Mouse (Mus musculus) mouse trophoblast stem cell (cell line): ENCODE measurements around the gene Cxcl16.
"Not testable (repeated sequence)": the region's sequence is repeated elsewhere in the genome, so short reads cannot be mapped to it uniquely, and the experiment has no call there.

Experiments used
- in situ Hi-C, 2 experiments: fragments of 300-500 bp; cut with MseI, MboI; formaldehyde crosslinking; loops; 2 replicates in 1 of 2; 3 replicates in 1 of 2; pipeline ENCODE4 v1.15.1; 2025

Gene Cxcl16

GRCm38 (mm10) chr11:70459601-70460101 is at the start of gene Cxcl16:
Gene Cxcl16 (minus strand): TSS chr11:70459984.
- in situ Hi-C loops: no loop called here

DNA sequence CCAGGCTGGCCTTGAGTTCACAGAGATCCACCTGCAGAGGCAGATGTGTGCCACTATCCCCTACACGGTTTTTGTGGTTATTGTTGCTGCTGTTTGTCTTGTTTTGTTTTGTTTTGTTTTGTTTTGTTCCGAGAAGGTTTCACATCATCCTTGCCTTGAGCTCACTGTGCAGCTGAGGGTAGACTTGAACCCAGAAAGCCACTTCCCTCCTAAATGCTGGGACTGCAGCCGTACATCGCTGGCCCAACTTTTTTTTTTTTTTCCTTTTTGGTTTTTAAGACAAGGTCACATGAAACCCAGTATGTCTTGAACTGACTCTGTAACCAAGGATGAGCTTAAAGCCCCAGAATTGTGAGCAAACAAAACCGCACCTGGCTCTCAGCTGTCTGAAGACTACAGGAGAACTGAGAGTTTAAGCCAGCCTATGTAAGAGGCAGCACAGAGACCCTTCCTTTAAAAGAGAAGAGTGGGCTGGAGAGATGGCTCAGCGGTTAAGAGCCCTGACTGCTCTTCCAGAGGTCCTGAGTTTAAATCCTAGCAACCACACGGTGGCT is 47.3 kb upstream of the Cxcl16 start:
- in situ Hi-C loops: loop anchor here in 1 of 2 experiments (5.0 kb wide), 1 partner anchor 90 kb away; no protein-coding TSS in a partner anchor

DNA sequence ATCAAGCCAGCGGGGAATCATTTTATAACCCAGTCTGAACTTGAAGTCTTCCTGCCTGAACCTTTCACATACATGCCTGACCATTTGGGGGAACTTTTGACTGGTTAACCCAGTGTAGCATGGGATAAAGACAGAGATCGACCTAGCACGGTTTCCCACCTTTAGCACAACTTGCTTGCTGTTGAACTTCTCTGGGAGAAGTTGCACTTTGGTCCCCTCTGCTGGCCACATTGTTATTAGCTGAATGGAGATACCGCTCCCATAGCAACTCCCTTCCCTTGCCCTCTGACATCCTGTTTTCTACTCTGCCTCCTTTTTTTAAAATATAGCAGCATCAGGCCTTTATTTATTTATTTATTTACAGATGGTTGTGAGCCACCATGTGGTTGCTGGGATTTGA is 46.6 kb upstream of the Cxcl16 start:
- in situ Hi-C loops: loop anchor here in 1 of 2 experiments (5.0 kb wide), 1 partner anchor 89 kb away; no protein-coding TSS in a partner anchor

DNA sequence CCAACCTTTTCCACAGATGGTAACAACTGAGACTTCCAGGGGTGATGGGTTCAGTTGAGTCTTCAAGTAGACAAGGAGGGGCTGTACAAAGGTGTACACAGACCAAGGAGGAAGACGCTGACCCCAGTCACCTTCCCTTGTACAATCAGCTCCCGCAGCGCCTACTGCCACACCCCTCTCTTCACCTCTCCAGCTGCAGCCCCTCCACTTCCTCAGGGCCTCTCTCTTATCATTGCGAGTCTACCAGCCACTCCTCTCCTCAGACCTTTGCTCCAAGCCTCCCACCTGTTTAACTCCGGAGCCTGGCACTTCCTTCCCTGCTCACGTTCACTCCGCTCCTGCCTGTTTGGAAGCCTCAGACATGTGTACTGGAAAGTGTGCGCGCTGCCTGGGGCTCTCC is 45.2 kb upstream of the Cxcl16 start, which contains the start of gene Tm4sf5:
Gene Tm4sf5, plus strand, starts transcription at position 275 of the 400 bp plus-strand sequence.
- in situ Hi-C loops: loop anchor here (5.0 kb wide), 2 partner anchors 88 to 93 kb away; partner anchors contain the start of gene Pelp1 (in 1 of the 2)

GRCm38 (mm10) chr11:70502018-70502417 is 42.2 kb upstream of the Cxcl16 start:
- in situ Hi-C loops: loop anchor here in 1 of 2 experiments (5.0 kb wide), 1 partner anchor 90 kb away; the partner anchor contains the start of gene Pelp1

- in situ Hi-C loops: loop anchor here in 1 of 2 experiments (5.0 kb wide), 1 partner anchor 88 kb away; the partner anchor contains the start of gene Pelp1
Measured at GRCm38 (mm10) chr11:70500476-70500812, 40.7 kb upstream of the Cxcl16 start.

DNA sequence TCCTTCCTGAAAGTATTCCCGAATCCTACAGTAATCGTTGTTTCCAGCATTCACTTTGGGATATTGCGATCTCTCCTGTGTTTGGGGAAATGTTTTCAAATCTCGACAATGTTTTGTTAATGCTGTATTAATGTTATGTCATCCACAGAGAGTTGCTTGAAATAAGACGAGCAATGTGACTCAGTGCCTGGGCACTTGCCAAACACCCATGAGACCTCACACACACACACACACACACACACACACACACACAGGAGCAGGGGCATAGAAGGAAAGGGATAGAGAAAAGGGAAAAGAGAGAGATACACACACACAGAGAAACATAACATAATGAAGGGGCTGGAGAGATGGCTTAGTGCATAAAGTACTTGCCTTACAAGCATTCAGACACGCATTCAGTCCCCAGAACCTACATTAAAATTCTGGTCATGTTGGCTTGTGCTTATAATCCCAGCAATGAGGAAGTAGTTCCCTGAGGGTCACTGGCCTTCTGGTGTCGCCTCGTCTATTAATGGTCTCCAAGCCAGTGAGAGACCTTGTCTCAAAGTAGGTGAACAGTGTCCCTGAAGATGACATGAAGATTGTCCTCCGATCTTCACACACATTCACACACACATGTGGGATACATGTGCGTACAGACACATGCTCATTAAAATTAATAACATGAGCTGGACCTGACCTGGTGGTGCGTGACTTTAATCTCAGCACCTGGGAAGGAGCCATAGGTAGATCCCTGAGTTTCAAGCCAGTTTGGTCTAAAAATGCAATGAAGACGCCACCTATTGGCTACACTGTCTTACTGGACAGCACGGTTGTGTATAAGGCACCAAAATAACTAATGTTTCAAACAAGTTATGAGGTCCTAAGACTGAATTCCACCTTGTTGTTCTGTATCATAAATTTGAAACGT is 40.0 kb upstream of the Cxcl16 start:
- in situ Hi-C loops: loop anchor here in 1 of 2 experiments (5.0 kb wide), 1 partner anchor 88 kb away; the partner anchor contains the start of gene Pelp1

DNA sequence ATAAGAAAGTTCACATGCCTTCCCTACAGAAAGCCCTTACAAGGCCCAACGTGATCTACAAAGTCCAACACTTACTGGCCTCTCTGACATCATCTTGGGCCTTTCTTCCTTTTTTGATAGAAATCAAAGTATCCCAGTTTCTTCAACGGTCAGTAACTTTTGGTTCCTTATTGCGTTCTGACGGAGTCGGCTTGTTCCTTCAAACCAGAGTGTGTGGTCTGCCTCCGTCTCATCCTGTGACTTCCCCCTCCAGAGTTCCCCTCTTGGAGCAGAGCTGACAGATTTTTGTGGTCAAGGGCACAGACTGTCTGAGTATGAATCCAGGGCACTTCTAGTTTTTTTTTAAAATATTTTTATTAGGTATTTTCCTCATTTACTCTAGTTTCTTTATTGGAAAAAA is 29.9 kb upstream of the Cxcl16 start:
- in situ Hi-C loops: no loop called here

- in situ Hi-C loops: no loop called here
Measured at GRCm38 (mm10) chr11:70489138-70489537, 29.4 kb upstream of the Cxcl16 start.

DNA sequence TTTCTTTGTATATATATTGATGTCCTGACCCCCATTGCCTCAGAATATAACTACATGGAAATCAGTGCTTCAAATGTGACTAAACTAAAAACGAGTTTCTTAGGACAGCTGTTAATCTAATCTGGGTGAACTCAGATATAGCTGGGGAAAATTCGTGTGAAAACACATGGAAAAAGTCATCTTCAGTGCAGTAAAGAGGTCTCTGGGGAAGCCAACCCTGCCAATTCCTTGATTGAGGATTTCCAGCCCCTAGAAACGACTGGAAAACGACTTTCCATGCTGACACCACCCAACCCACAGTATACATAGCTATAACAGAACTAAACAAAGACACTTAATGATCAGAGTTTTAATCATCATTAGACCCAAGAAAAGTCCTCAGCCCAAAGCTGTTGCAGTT is 28.0 kb upstream of the Cxcl16 start:
- in situ Hi-C loops: no loop called here

DNA sequence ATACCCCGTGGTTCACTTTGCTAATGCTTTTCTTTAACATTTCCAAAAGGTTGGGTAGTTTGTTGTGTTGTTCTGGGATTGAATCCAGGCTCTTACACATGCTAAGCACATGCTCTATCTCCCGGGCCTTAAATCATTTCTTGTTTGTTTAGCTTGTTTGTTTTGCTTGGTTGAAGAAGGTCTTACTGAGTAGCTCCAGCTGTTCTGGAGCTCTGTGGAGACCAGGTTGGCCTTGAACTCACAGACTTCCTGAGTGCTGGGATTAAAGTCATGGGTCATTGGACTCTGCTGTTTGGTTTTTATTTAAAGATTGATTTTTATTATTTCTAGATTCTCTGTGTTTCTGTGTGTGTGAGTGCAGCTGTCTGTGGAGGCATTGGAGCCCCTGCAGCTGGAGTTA is 25.7 kb upstream of the Cxcl16 start:
- in situ Hi-C loops: no loop called here

DNA sequence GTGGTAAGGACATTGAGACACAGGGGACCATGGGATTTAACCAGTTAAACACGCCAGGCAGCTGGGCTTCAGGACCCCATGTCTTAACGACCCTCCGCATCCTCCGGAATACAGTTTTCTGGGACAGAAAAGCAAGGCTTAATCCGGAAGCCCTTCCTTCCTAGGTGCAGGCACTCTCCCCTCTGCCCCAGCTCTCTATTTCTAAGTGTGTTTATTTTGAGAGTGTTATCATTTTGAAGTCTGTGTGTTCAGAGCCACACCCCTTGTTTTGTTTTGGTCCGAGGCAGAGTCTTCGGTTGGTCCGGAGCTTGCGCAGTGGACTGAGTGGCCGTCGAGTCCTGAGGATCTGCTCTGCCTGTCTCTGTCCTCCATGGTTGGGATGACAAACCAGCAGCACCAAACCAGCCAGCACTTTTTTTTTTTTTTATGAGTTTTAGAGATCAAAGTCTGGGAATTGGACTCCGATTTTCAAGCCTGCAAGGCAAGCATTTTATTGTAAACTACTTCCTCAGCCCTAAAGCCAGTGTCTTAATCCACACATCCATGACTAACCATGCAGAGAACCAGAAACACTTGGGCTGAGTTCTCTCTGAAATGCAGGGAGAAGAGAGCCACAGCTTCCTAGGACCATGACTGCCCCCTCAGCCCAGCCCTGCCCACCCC is 15.2 kb upstream of the Cxcl16 start:
- in situ Hi-C loops: no loop called here

DNA sequence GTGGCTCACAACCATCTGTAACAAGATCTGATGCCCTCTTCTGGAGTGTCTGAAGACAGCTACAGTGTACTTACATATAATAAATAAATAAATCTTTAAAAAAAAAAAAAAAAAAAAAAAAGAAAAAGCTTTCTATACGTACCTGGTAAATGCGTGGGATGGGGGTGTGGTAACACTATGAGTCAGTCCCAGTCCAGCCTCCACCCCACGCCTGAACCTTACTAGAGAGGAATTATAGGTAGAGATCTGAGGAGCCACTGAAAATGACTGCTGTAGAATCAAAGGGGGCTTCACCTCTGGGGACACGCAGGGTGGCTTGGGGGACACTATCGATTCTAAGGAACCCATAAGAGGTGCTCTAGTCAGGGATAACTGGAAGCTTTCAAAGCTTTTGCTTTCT is 13.5 kb upstream of the Cxcl16 start:
- in situ Hi-C loops: not testable (repeated sequence)

GRCm38 (mm10) chr11:70472716-70473115 is 12.9 kb upstream of the Cxcl16 start:
- in situ Hi-C loops: no loop called here

DNA sequence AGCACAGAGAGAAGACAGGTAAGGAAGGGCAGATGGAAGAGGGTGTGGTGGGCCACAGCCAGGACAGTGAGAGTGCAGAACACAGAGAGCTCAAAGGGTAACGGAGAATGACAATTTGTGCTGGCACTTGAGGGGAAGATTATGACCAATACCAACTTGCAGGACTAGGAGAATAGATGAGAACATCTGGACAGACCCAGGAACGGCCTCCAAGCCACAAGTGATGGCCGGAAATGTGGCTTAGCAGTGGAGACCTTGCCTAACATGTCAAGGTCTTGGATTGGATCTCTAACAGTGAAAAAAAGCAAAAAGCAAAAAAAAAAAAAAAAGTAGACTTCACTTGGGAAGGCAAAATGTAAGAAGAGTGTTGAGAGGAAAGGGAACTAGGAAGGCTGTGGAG is 10.0 kb upstream of the Cxcl16 start:
- in situ Hi-C loops: no loop called here

GRCm38 (mm10) chr11:70467902-70468619 is 8.3 kb upstream of the Cxcl16 start:
- in situ Hi-C loops: no loop called here

- in situ Hi-C loops: no loop called here
Measured at GRCm38 (mm10) chr11:70465824-70466223, 6.0 kb upstream of the Cxcl16 start.

GRCm38 (mm10) chr11:70465211-70465610 is 5.4 kb upstream of the Cxcl16 start:
- in situ Hi-C loops: no loop called here

DNA sequence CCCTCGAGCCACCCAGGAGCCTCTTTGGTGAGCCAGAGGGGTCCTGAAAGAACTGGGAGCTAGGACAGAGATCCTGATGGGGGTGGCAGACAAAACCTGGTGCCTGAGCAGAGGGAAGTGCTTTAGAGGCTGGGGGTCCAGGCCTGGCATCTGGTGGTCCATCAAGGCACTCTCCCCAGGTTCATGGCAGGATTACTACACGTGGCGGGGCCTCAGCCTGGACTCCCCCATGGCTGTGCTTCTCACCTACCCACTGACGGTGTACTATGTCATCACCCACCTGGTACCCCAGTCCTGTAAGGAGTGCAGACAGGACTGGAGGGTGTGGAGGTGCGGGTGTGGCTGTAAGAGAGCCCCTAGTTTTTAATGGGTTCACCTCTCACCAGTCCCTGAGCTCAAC is 4.2 kb upstream of the Cxcl16 start:
- in situ Hi-C loops: no loop called here

DNA sequence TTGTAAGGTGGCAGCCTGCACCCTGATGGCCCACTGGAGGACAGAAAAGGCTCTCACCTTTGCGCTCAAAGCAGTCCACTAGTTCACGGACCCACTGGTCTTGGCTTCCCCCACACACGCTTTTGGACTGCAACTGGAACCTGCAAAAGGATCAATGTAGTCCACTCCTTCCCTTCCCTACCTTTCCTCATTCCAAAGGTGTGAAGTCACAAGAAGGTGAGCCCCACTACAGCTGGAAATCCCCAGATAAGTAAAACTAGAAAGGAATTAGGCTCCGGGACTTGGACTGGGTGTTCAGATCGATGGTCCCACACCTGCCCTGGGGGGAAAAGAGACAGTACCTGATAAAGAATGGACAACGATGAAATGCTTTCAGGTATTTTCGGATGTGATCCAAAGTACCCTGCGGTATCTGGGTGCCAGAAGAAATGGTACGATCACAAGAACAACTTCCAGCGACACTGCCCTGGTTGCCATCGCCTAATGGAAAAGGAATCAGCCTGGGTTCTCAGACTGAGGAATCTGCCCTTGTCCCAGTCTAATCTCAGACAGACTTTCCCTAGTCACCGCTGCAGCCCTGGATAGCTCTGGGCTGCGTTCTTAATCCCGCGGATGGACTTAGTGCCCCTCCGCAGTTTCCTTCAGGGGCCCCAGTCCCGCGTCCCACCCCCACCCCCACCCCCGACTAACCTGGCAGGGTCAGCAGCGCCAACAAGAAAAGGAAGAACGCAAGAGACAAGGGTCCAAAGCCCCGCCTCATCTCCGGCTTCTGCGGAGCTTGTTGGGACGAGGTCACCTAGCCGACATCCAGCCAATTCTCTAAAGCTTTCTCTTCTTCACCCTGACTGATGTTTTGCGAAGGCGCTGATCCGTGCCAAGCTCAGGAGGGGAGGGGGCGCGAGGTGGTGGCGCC is 840 bp downstream of the Cxcl16 start, which contains the start of gene Zmynd15:
Gene Zmynd15, plus strand, starts transcription at position 746 of the 913 bp plus-strand sequence.
- in situ Hi-C loops: no loop called here
